In the genomic region with DNA sequence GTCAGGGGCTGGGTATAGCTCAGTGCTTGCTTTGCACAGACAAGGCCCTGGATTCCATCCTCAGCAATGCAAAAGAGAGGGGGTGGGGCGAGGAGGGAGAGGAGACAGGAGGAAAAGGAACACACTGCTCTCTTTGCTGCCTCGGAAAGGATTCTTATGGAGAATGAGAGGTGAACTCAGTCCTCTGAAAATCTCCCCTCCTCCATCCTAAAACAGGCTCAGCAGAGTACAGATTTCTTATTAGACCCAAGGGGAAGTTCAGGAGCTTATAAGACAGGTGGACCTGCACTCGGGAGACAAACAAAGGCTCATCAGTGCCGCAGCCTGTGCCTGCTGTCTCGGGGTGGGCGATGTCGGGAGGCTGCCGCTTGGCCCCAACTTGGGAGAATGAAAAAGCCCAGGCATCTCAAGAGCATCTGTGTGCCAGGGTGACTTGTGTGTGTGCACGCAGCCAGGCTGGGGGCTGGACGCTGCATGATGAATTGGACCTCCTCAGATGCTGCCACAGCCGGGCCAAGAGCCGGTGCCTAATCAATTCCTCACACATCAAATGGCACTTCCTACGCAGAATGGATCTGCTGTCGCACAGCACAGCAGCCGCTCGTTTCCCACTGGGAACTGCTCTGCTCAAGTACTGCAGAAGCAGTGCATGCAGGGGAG, we compare ENCODE assay signal across 8 mouse cellular contexts. TPM values are rescaled to one million over a fixed set of nuclear protein-coding genes. Genes with fewer than 3 reads are reported as not detected.
DNase-seq lines count a peak whose midpoint lies in the region; ATAC-seq and TF ChIP-seq lines count a peak whose summit lies in the region.

No protein-coding gene starts in this region.

- peak overlapping the region; percentile 64 for H3K9ac ChIP-seq in hindbrain, embryonic 13.5 days
- H3K9ac ChIP-seq in limb, embryonic 11.5 days (ENCODE audit: low read length): no peak overlapping the region; the same call in 1 of the 2 replicates

- H3K4me1 ChIP-seq in cortical plate, adult 2 months (ENCODE audit: control insufficient read depth, insufficient read depth, low read length): peaks cover 7% of the 10 kb centered on the region
- H3K4me1 ChIP-seq in hindbrain, embryonic 13.5 days (replicated peaks): peaks cover 21% of the 10 kb centered on the region
- peaks cover 7% of the 10 kb centered on the region for H3K4me1 ChIP-seq in limb, embryonic 11.5 days (ENCODE audit: control insufficient read depth, insufficient read depth, low read length)

- H3K4me2 ChIP-seq in hindbrain, embryonic 13.5 days: peak overlapping the region; percentile 50
- peak overlapping the region; percentile 34 for H3K4me2 ChIP-seq in limb, embryonic 11.5 days (ENCODE audit: low read depth, severe bottlenecking)

- 2% methylated on average over 16 of the region's 16 CpGs for WGBS in hindbrain, embryonic 13.5 days
- WGBS in limb, embryonic 11.5 days: 4% methylated on average over 16 of the region's 16 CpGs

- TF ChIP-seq POLR2A in cortical plate, adult 2 months (IDR thresholded peaks at IDR 0.05; ENCODE audit: extremely low read depth, insufficient read depth, low read length): 0 out of 2 replicates have a peak, but pooled peaks have one; percentile 48

- DNase-seq in cerebellum, adult 18-20 months: peak; percentile 34 to 39
- DNase-seq in limb, embryonic 11.5 days (ENCODE audit: low spot score): no peak
- peak; percentile 77 to 84 for DNase-seq in right cerebral cortex, postnatal 36 days (ENCODE audit: low spot score in 2 of 2)
- DNase-seq in kidney, adult 18-20 months: no peak
- no peak for DNase-seq in heart, adult 8-10 months (ENCODE audit: low spot score)

- H3K4me3 ChIP-seq in cortical plate, adult 2 months (ENCODE audit: insufficient read depth, low read length): no peak overlapping the region
- peak overlapping the region; percentile 19 for H3K4me3 ChIP-seq in hindbrain, embryonic 13.5 days
- no peak overlapping the region for H3K4me3 ChIP-seq in limb, embryonic 11.5 days (ENCODE audit: low read depth, low read length)

- H3K27ac ChIP-seq in cortical plate, adult 2 months (ENCODE audit: insufficient read depth, low read length): 0 out of 2 replicates have a peak overlapping the region, but pooled peaks have one; percentile 11
- peak overlapping the region; percentile 97 for H3K27ac ChIP-seq in hindbrain, embryonic 13.5 days
- H3K27ac ChIP-seq in limb, embryonic 11.5 days (replicated peaks; ENCODE audit: low read depth, low read length): no peak overlapping the region

- no peak for TF ChIP-seq CTCF in cortical plate, adult 2 months (IDR thresholded peaks at IDR 0.05; ENCODE audit: extremely low read depth, insufficient read depth, low read length)

- H3K36me3 ChIP-seq in hindbrain, embryonic 13.5 days: no peaks in the 10 kb centered on the region
- H3K36me3 ChIP-seq in limb, embryonic 11.5 days (ENCODE audit: control insufficient read depth, insufficient read depth, low read length): no peaks in the 10 kb centered on the region

- no peaks in the 10 kb centered on the region for H3K9me3 ChIP-seq in hindbrain, embryonic 13.5 days
- no peaks in the 10 kb centered on the region for H3K9me3 ChIP-seq in limb, embryonic 11.5 days (ENCODE audit: control insufficient read depth, low read length)

- no peak for ATAC-seq in cerebellum, adult (ENCODE audit: insufficient number of reproducible peaks, low FRiP score, low TSS enrichment)
- peak; percentile 91 for ATAC-seq in hindbrain, embryonic 13.5 days (ENCODE audit: low FRiP score)
- no peak for ATAC-seq in limb, embryonic 11.5 days (ENCODE audit: insufficient number of reproducible peaks, low FRiP score, low TSS enrichment, low read depth)

- no peaks in the 10 kb centered on the region for H3K27me3 ChIP-seq in hindbrain, embryonic 13.5 days
- H3K27me3 ChIP-seq in limb, embryonic 11.5 days (ENCODE audit: control insufficient read depth, insufficient read depth, low read length): no peaks in the 10 kb centered on the region

RNA-seq across cellular contexts. Expression of gene Drc3, which starts 31.8 kb away (rescaled TPM):
- polyA plus RNA-seq in cortical plate, adult 2 months (2012; rRNA removed): 14.2 and 17.3 TPM in 2 replicates
- 6.3 and 7.9 TPM in 2 replicates for polyA plus RNA-seq in hindbrain, embryonic 13.5 days (2015; fragmentation: Nextera tagmentation; extraction: Ambion mirVana)
- 1.4 and 1.9 TPM in 2 replicates for polyA plus RNA-seq in limb, embryonic 11.5 days (2014; fragmentation: Nextera tagmentation; extraction: Ambion mirVana)
- total RNA-seq in heart, adult 8-10 months (2022): 1 to 10 TPM; 2.3 to 3.4 (median 2.7) TPM

RNA-seq across cellular contexts. Expression of gene Gid4, which starts 32.1 kb away (rescaled TPM):
- 45.0 and 46.6 TPM in 2 replicates for polyA plus RNA-seq in cortical plate, adult 2 months (2012; rRNA removed)
- 20.7 and 21.7 TPM in 2 replicates for polyA plus RNA-seq in hindbrain, embryonic 13.5 days (2015; fragmentation: Nextera tagmentation; extraction: Ambion mirVana)
- polyA plus RNA-seq in limb, embryonic 11.5 days (2014; fragmentation: Nextera tagmentation; extraction: Ambion mirVana): 28.6 and 30.8 TPM in 2 replicates
- 10 to 100 TPM; 46.3 to 52.1 (median 49.5) TPM for total RNA-seq in heart, adult 8-10 months (2022)

RNA-seq across cellular contexts. Expression of gene Tom1l2, which starts 32.2 kb away (rescaled TPM):
- polyA plus RNA-seq in cortical plate, adult 2 months (2012; rRNA removed): 204 and 213 TPM in 2 replicates
- 54.5 and 59.2 TPM in 2 replicates for polyA plus RNA-seq in hindbrain, embryonic 13.5 days (2015; fragmentation: Nextera tagmentation; extraction: Ambion mirVana)
- polyA plus RNA-seq in limb, embryonic 11.5 days (2014; fragmentation: Nextera tagmentation; extraction: Ambion mirVana): 10.6 and 12.2 TPM in 2 replicates
- total RNA-seq in heart, adult 8-10 months (2022): 100 to 1,000 TPM; 121 to 134 (median 127) TPM

RNA-seq across cellular contexts. Expression of gene Atpaf2, which starts 33.4 kb away (rescaled TPM):
- polyA plus RNA-seq in cortical plate, adult 2 months (2012; rRNA removed): 28.8 and 29.8 TPM in 2 replicates
- polyA plus RNA-seq in hindbrain, embryonic 13.5 days (2015; fragmentation: Nextera tagmentation; extraction: Ambion mirVana): 39.6 and 46.6 TPM in 2 replicates
- polyA plus RNA-seq in limb, embryonic 11.5 days (2014; fragmentation: Nextera tagmentation; extraction: Ambion mirVana): 48.4 and 53.7 TPM in 2 replicates
- 10 to 100 TPM; 41.7 to 49.1 (median 43.6) TPM for total RNA-seq in heart, adult 8-10 months (2022)

Comparison
In these comparisons a context has a peak if more than half of its experiments do, and no peak if none do; other contexts are left out.
1. DNase-seq: peak in cerebellum, adult 18-20 months (2 of 2) and right cerebral cortex, postnatal 36 days (2 of 2); none in limb, embryonic 11.5 days (single experiment), kidney, adult 18-20 months (single experiment) and heart, adult 8-10 months (single experiment).